Mouse (Mus musculus) heart, embryonic 10.5 days (tissue): ENCODE results near the gene Impg2. TPM values are rescaled to one million over a fixed set of nuclear protein-coding genes. Genes with fewer than 3 reads are reported as not detected.

Source experiments
- DNase-seq: peaks from one replicate; pipeline ENCODE4 v3.0.0-alpha.2; 2017; ENCODE audit warnings: low spot score
- H3K27ac ChIP-seq: fragments of 300-500 bp; sonication (generic); 2 replicates; pipeline ENCODE4 v1.5.1; 2016; ENCODE audit warnings: mild to moderate bottlenecking
- H3K27me3 ChIP-seq: fragments of 300-500 bp; sonication (generic); 2 replicates; pipeline ENCODE4 v1.6.1; 2016; ENCODE audit warnings: mild to moderate bottlenecking; ENCODE audit not compliant: poor library complexity, insufficient read depth, severe bottlenecking
- H3K36me3 ChIP-seq: fragments of 300-500 bp; sonication (generic); 2 replicates; pipeline ENCODE4 v1.6.1; 2016; ENCODE audit warnings: mild to moderate bottlenecking, moderate library complexity
- H3K4me1 ChIP-seq: fragments of 300-500 bp; sonication (generic); 2 replicates; pipeline ENCODE4 v1.6.1; 2016; ENCODE audit warnings: mild to moderate bottlenecking
- H3K4me3 ChIP-seq: fragments of 300-500 bp; sonication (generic); 2 replicates; pipeline ENCODE4 v1.5.1; 2016; ENCODE audit warnings: mild to moderate bottlenecking, moderate library complexity
- H3K9me3 ChIP-seq: fragments of 300-500 bp; sonication (generic); 2 replicates; pipeline ENCODE4 v1.6.1; 2016; ENCODE audit warnings: mild to moderate bottlenecking, moderate library complexity
- WGBS: fragments of 180-500 bp; shearing (Covaris S2); methylation state at CpG from one replicate; pipeline ENCODE4 v1.1.7; 2016; 5-methylcytosine and 5-hydroxymethylcytosine counted together
- polyA plus RNA-seq: library from polyadenylated mRNA; unstranded; fragments of >200 nt; fragmentation: Nextera tagmentation; extraction: Ambion mirVana; gene quantifications from 2 replicates; pipeline ENCODE4 v1.2.1, GENCODE M21; 2016

The Impg2 gene
- polyA plus RNA-seq: 0.02 and 0.10 TPM in 2 replicates

GRCm38 (mm10) chr16:56204051-56204450 lies at the start of gene Impg2:
TSS of gene Impg2 (plus strand) at chr16:56204313.
- DNase-seq: no peak
- Histone ChIP-seq H3K27ac (no peak within 1 kb of the TSS), H3K27me3 (no peaks in the 10 kb centered on the region), H3K9me3 (no peaks in the 10 kb centered on the region), H3K4me1 (no peaks in the 10 kb centered on the region), H3K36me3 (no peaks in the 10 kb centered on the region), H3K4me3 (no peak within 1 kb of the TSS)
- 73% methylated on average over 6 of the region's 6 CpGs for WGBS

- WGBS: 84% methylated on average over 7 of the region's 7 CpGs
- no peak overlapping the region for H3K4me3 ChIP-seq
- no peaks in the 10 kb centered on the region for H3K27me3 ChIP-seq
- H3K9me3 ChIP-seq: no peaks in the 10 kb centered on the region
- no peak for DNase-seq
- H3K36me3 ChIP-seq: peaks cover 7% of the 10 kb centered on the region; the same call in 1 of the 2 replicates
- H3K4me1 ChIP-seq: no peaks in the 10 kb centered on the region
- H3K27ac ChIP-seq: no peak overlapping the region
These were observed 40.6 kb upstream of the Impg2 start for GRCm38 (mm10) chr16:56163466-56163865.

- Histone ChIP-seq H3K27me3 (no peaks in the 10 kb centered on the region), H3K4me3 (no peak overlapping the region), H3K4me1 (no peaks in the 10 kb centered on the region), H3K27ac (no peak overlapping the region), H3K36me3 (peaks cover 15% of the 10 kb centered on the region; the same call in 1 of the 2 replicates), H3K9me3 (no peaks in the 10 kb centered on the region)
- DNase-seq: no peak
These were observed 33.9 kb upstream of the Impg2 start for GRCm38 (mm10) chr16:56170247-56170646.

GRCm38 (mm10) chr16:56175867-56176581 lies 28.1 kb upstream of the Impg2 start:
- no peaks in the 10 kb centered on the region for H3K27me3 ChIP-seq
- H3K4me3 ChIP-seq: no peak overlapping the region
- DNase-seq: no peak
- no peaks in the 10 kb centered on the region for H3K4me1 ChIP-seq
- 71% methylated on average over 8 of the region's 8 CpGs for WGBS
- no peak overlapping the region for H3K27ac ChIP-seq
- peaks cover 23% of the 10 kb centered on the region; the same call in 1 of the 2 replicates for H3K36me3 ChIP-seq
- H3K9me3 ChIP-seq: no peaks in the 10 kb centered on the region

- Histone ChIP-seq H3K36me3 (peaks cover 32% of the 10 kb centered on the region), H3K4me1 (no peaks in the 10 kb centered on the region), H3K4me3 (no peak overlapping the region), H3K27ac (no peak overlapping the region), H3K9me3 (no peaks in the 10 kb centered on the region), H3K27me3 (no peaks in the 10 kb centered on the region)
- WGBS: 85% methylated on average over 4 of the region's 4 CpGs
- DNase-seq: no peak
These were observed 17.2 kb upstream of the Impg2 start for GRCm38 (mm10) chr16:56186863-56187262.

GRCm38 (mm10) chr16:56188198-56188597 lies 15.9 kb upstream of the Impg2 start:
- 90% methylated on average over 9 of the region's 9 CpGs for WGBS
- no peaks in the 10 kb centered on the region for H3K27me3 ChIP-seq
- peaks cover 21% of the 10 kb centered on the region for H3K36me3 ChIP-seq
- H3K27ac ChIP-seq: no peak overlapping the region
- H3K4me3 ChIP-seq: no peak overlapping the region
- DNase-seq: no peak
- no peaks in the 10 kb centered on the region for H3K9me3 ChIP-seq
- no peaks in the 10 kb centered on the region for H3K4me1 ChIP-seq

- WGBS: 80% methylated on average over 3 of the region's 3 CpGs
- Histone ChIP-seq H3K27me3 (no peaks in the 10 kb centered on the region), H3K9me3 (no peaks in the 10 kb centered on the region), H3K27ac (no peak overlapping the region), H3K36me3 (no peaks in the 10 kb centered on the region), H3K4me3 (no peak overlapping the region), H3K4me1 (no peaks in the 10 kb centered on the region)
- DNase-seq: no peak
These were observed 8.6 kb downstream of the Impg2 start for GRCm38 (mm10) chr16:56212740-56213139.

- no peak overlapping the region for H3K27ac ChIP-seq
- no peaks in the 10 kb centered on the region for H3K36me3 ChIP-seq
- H3K4me3 ChIP-seq: no peak overlapping the region
- DNase-seq: no peak
- no peaks in the 10 kb centered on the region for H3K27me3 ChIP-seq
- no peaks in the 10 kb centered on the region for H3K4me1 ChIP-seq
- H3K9me3 ChIP-seq: no peaks in the 10 kb centered on the region
These were observed 23.6 kb downstream of the Impg2 start for GRCm38 (mm10) chr16:56227686-56228085.

- Histone ChIP-seq H3K27me3 (no peaks in the 10 kb centered on the region), H3K36me3 (no peaks in the 10 kb centered on the region), H3K9me3 (no peaks in the 10 kb centered on the region), H3K27ac (no peak overlapping the region), H3K4me1 (no peaks in the 10 kb centered on the region), H3K4me3 (no peak overlapping the region)
- 45% methylated on average over 2 of the region's 2 CpGs for WGBS
- no peak for DNase-seq
These were observed 25.3 kb downstream of the Impg2 start for GRCm38 (mm10) chr16:56229455-56229854.

- 45% methylated on average over 10 of the region's 10 CpGs for whole genome bisulfite sequencing
- Histone ChIP-seq H3K9me3 (no peaks in the 10 kb centered on the region), H3K27ac (no peak overlapping the region), H3K27me3 (no peaks in the 10 kb centered on the region), H3K4me1 (no peaks in the 10 kb centered on the region), H3K36me3 (no peaks in the 10 kb centered on the region), H3K4me3 (no peak overlapping the region)
- DNase-seq: no peak
These were observed 27.2 kb downstream of the Impg2 start for GRCm38 (mm10) chr16:56231300-56231699.

- H3K36me3 ChIP-seq: no peaks in the 10 kb centered on the region
These were observed 28.6 kb downstream of the Impg2 start for GRCm38 (mm10) chr16:56232736-56233135.

GRCm38 (mm10) chr16:56246031-56246430 lies 41.9 kb downstream of the Impg2 start:
- Histone ChIP-seq H3K4me1 (no peaks in the 10 kb centered on the region), H3K27me3 (no peaks in the 10 kb centered on the region), H3K36me3 (no peaks in the 10 kb centered on the region), H3K9me3 (no peaks in the 10 kb centered on the region), H3K27ac (no peak overlapping the region), H3K4me3 (no peak overlapping the region)
- DNase-seq: no peak
- WGBS: 91% methylated on average over 3 of the region's 3 CpGs

More at GRCm38 (mm10) chr16:56232736-56233135, 28.6 kb downstream of the Impg2 start:
- DNase-seq: no peak
- H3K4me3 ChIP-seq: no peak overlapping the region
- 81% methylated on average over 10 of the region's 10 CpGs for WGBS
- H3K4me1 ChIP-seq: no peaks in the 10 kb centered on the region; the same call in 1 of the 2 replicates
- H3K9me3 ChIP-seq: no peaks in the 10 kb centered on the region
- H3K27me3 ChIP-seq: no peaks in the 10 kb centered on the region
- no peak overlapping the region for H3K27ac ChIP-seq

- Histone ChIP-seq H3K4me3 (no peak overlapping the region), H3K9me3 (no peaks in the 10 kb centered on the region), H3K36me3 (no peaks in the 10 kb centered on the region), H3K27me3 (no peaks in the 10 kb centered on the region), H3K27ac (no peak overlapping the region), H3K4me1 (no peaks in the 10 kb centered on the region)
- DNase-seq: no peak
- 79% methylated on average over 1 of the region's 1 CpGs for WGBS
These were observed 69.8 kb downstream of the Impg2 start for GRCm38 (mm10) chr16:56273917-56274316.

- no peak overlapping the region for H3K27ac ChIP-seq
- H3K9me3 ChIP-seq: no peaks in the 10 kb centered on the region
- no peaks in the 10 kb centered on the region for H3K27me3 ChIP-seq
- 78% methylated on average over 9 of the region's 9 CpGs for WGBS
- H3K4me1 ChIP-seq: no peaks in the 10 kb centered on the region
- DNase-seq: no peak
- H3K36me3 ChIP-seq: no peaks in the 10 kb centered on the region
- H3K4me3 ChIP-seq: no peak overlapping the region
These were observed 74.9 kb downstream of the Impg2 start for GRCm38 (mm10) chr16:56279060-56279459.
